Mouse (Mus musculus) heart, embryonic 12.5 days (tissue): ENCODE measurements at regions not wholly inside any gene's neighbourhood (a gene's known extent, or its start where the extent isn't known, plus 50 kb on each side); places are given as distances from the start of the nearest gene placed in this dataset.
"Not testable (repeated sequence)": the region's sequence is repeated elsewhere in the genome, so short reads cannot be mapped to it uniquely, and the experiment has no call there.

Source experiments
- ATAC-seq: fragments of 200-750 bp; cut with Nextera tagmentation; 2 replicates; pipeline ENCODE4 v1.8.0; 2017; ENCODE audit warnings: moderate TSS enrichment, moderate library complexity; ENCODE audit not compliant: insufficient number of reproducible peaks, low FRiP score
- H3K27ac ChIP-seq: fragments of 300-500 bp; sonication (generic); 2 replicates; pipeline ENCODE4 v1.5.1; 2016; ENCODE audit warnings: mild to moderate bottlenecking, moderate library complexity; ENCODE audit not compliant: poor library complexity, severe bottlenecking
- H3K27me3 ChIP-seq: fragments of 300-500 bp; sonication (generic); replicated peaks from 2 replicates; pipeline ENCODE4 v1.6.1; 2016; ENCODE audit warnings: mild to moderate bottlenecking, moderate library complexity
- H3K36me3 ChIP-seq: fragments of 300-500 bp; sonication (generic); 2 replicates; pipeline ENCODE4 v1.6.1; 2016; ENCODE audit warnings: mild to moderate bottlenecking, moderate library complexity
- H3K4me1 ChIP-seq: fragments of 300-500 bp; sonication (generic); replicated peaks from 2 replicates; pipeline ENCODE4 v1.6.1; 2016; ENCODE audit warnings: mild to moderate bottlenecking
- H3K4me2 ChIP-seq: fragments of 300-500 bp; sonication (generic); 2 replicates; pipeline ENCODE4 v1.6.1; 2016; ENCODE audit warnings: mild to moderate bottlenecking, moderate library complexity
- H3K4me3 ChIP-seq: fragments of 300-500 bp; sonication (generic); 2 replicates; pipeline ENCODE4 v1.5.1; 2016; ENCODE audit warnings: mild to moderate bottlenecking
- H3K9ac ChIP-seq: fragments of 300-500 bp; sonication (generic); 2 replicates; pipeline ENCODE4 v1.6.1; 2016; ENCODE audit warnings: mild to moderate bottlenecking, moderate library complexity
- H3K9me3 ChIP-seq: fragments of 300-500 bp; sonication (generic); replicated peaks from 2 replicates; pipeline ENCODE4 v1.6.1; 2016; ENCODE audit warnings: mild to moderate bottlenecking, moderate library complexity
- WGBS: fragments of 180-500 bp; shearing (Covaris S2); methylation state at CpG from one replicate; pipeline ENCODE4 v1.1.7; 2016; 5-methylcytosine and 5-hydroxymethylcytosine counted together

DNA sequence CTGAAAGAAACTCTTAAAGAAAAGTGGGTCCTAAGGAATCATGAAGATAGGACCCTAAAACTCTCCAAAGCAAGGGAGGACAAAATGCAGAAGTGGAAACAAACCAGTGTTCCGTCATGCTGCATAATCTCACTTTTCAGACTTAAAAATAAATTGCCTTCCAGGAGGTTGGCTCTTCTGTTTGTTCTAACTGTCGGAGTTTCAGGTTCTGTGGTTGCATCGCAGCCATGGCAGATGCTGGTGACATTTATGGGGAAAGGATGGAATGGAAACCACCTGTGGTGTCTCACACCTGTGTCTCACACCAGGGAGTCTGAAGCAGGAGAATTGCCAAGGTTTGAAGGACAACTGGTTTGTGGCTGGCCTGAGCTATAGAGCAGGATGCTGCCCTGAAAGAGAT, 50.9 kb upstream of the Hivep1 start:
- no peaks in the 10 kb centered on the region for H3K36me3 ChIP-seq
- no peak overlapping the region for H3K4me2 ChIP-seq
- ATAC-seq = no peak
- H3K27ac ChIP-seq = no peak overlapping the region
- H3K4me3 ChIP-seq = no peak overlapping the region
- no peaks in the 10 kb centered on the region for H3K27me3 ChIP-seq
- 63% methylated on average over 3 of the region's 3 CpGs for WGBS
- H3K9ac ChIP-seq = no peak overlapping the region
- no peaks in the 10 kb centered on the region for H3K9me3 ChIP-seq
- H3K4me1 ChIP-seq = no peaks in the 10 kb centered on the region

- Histone ChIP-seq H3K9me3 (no peaks in the 10 kb centered on the region), H3K9ac (no peak overlapping the region), H3K4me1 (no peaks in the 10 kb centered on the region), H3K27ac (no peak overlapping the region), H3K4me2 (peak overlapping the region; percentile 2), H3K27me3 (no peaks in the 10 kb centered on the region), H3K4me3 (no peak overlapping the region), H3K36me3 (no peaks in the 10 kb centered on the region)
- 42% methylated on average over 9 of the region's 9 CpGs for WGBS
- no peak for ATAC-seq
These were observed 53.9 kb upstream of the Hivep1 start for GRCm38 (mm10) chr13:41997883-41998282.

- Histone ChIP-seq H3K27ac (no peak overlapping the region), H3K27me3 (no peaks in the 10 kb centered on the region), H3K9me3 (no peaks in the 10 kb centered on the region), H3K4me2 (no peak overlapping the region), H3K4me1 (no peaks in the 10 kb centered on the region), H3K9ac (no peak overlapping the region), H3K4me3 (no peak overlapping the region), H3K36me3 (no peaks in the 10 kb centered on the region)
- no peak for ATAC-seq
- 50% methylated on average over 3 of the region's 3 CpGs for WGBS
These were observed 57.7 kb upstream of the Hivep1 start for GRCm38 (mm10) chr13:41994126-41994525.

- H3K9ac ChIP-seq = no peak overlapping the region
- H3K9me3 ChIP-seq = no peaks in the 10 kb centered on the region; the same call in 1 of the 2 replicates
- no peak overlapping the region for H3K4me3 ChIP-seq
- no peaks in the 10 kb centered on the region for H3K4me1 ChIP-seq
- H3K27me3 ChIP-seq = no peaks in the 10 kb centered on the region
- no peaks in the 10 kb centered on the region for H3K36me3 ChIP-seq
- WGBS = 68% methylated on average over 3 of the region's 3 CpGs
- no peak overlapping the region for H3K27ac ChIP-seq
- H3K4me2 ChIP-seq = no peak overlapping the region
- no peak for ATAC-seq
These were observed 75.9 kb upstream of the Hivep1 start for GRCm38 (mm10) chr13:41975918-41976317.

GRCm38 (mm10) chr13:41962915-41963314, 88.9 kb upstream of the Hivep1 start:
- no peaks in the 10 kb centered on the region for H3K9me3 ChIP-seq
- no peaks in the 10 kb centered on the region for H3K4me1 ChIP-seq
- no peak overlapping the region for H3K9ac ChIP-seq
- ATAC-seq = no peak
- no peak overlapping the region for H3K27ac ChIP-seq
- 70% methylated on average over 3 of the region's 3 CpGs for WGBS
- no peak overlapping the region for H3K4me3 ChIP-seq
- no peaks in the 10 kb centered on the region for H3K36me3 ChIP-seq
- H3K4me2 ChIP-seq = no peak overlapping the region
- no peaks in the 10 kb centered on the region for H3K27me3 ChIP-seq

- H3K27me3 ChIP-seq, H3K36me3 ChIP-seq, H3K4me2 ChIP-seq, H3K9ac ChIP-seq, H3K9me3 ChIP-seq, H3K4me1 ChIP-seq, H3K27ac ChIP-seq, H3K4me3 ChIP-seq, ATAC-seq: not testable (repeated sequence)
- WGBS = 74% methylated on average over 3 of the region's 3 CpGs
These were observed 90.9 kb upstream of the Hivep1 start for GRCm38 (mm10) chr13:41960960-41961359.

- Histone ChIP-seq H3K4me2 (no peak overlapping the region), H3K4me1 (no peaks in the 10 kb centered on the region), H3K27ac (no peak overlapping the region), H3K36me3 (no peaks in the 10 kb centered on the region), H3K9me3 (no peaks in the 10 kb centered on the region), H3K4me3 (no peak overlapping the region), H3K27me3 (no peaks in the 10 kb centered on the region), H3K9ac (no peak overlapping the region)
- 62% methylated on average over 4 of the region's 4 CpGs for WGBS
- no peak for ATAC-seq
These were observed 93.9 kb upstream of the Hivep1 start for GRCm38 (mm10) chr13:41957932-41958331.

DNA sequence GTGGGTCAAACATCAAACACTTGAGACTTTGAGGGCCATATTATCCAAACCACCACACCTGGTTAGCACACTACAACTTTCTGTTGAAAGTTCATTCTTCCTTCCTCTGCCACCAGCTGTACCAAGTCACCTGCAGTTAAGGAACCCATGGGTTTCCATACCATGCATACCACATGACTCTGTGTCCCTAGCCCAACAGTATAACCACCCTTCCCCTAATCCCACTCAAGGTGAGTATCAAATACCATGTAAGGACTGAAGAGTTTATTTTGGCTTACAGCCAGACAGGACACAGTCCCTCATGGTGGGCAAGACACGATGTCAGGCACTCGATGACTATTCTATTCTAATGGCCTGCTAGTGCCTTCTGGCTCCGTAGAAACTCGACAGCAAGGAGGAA, 95.9 kb upstream of the Hivep1 start:
- 77% methylated on average over 4 of the region's 4 CpGs for WGBS
- ATAC-seq = no peak
- H3K27ac ChIP-seq = no peak overlapping the region

DNA sequence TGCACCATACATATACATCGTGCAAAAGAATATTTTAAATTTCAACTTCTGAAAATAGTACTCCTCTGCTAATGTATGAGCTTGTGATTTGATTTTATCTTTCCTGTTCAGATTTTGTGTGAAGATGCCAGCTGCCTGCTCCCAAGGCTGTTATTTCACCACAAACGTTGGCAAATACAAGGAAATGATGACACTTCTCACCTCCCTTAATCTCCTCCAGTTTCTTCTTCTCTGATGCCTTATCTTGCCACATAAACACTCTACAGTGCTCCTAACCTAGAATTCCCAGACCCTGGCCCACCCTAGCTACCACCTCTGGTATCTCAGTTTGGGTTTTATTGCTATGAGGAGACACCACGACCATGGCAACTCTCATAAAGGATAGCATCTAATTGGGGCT, 96.6 kb upstream of the Hivep1 start:
- H3K4me1 ChIP-seq = no peaks in the 10 kb centered on the region
- H3K9me3 ChIP-seq = no peaks in the 10 kb centered on the region
- no peak overlapping the region for H3K27ac ChIP-seq
- no peaks in the 10 kb centered on the region for H3K36me3 ChIP-seq
- H3K4me3 ChIP-seq = no peak overlapping the region
- no peak overlapping the region for H3K9ac ChIP-seq
- no peaks in the 10 kb centered on the region for H3K27me3 ChIP-seq
- no peak overlapping the region for H3K4me2 ChIP-seq
- no peak for ATAC-seq
- 67% methylated on average over 3 of the region's 3 CpGs for WGBS

More for the DNA sequence above, 95.9 kb upstream of the Hivep1 start:
- no peak overlapping the region for H3K9ac ChIP-seq
- H3K4me1 ChIP-seq = no peaks in the 10 kb centered on the region
- no peaks in the 10 kb centered on the region for H3K9me3 ChIP-seq
- H3K27me3 ChIP-seq = no peaks in the 10 kb centered on the region
- no peak overlapping the region for H3K4me3 ChIP-seq
- H3K4me2 ChIP-seq = no peak overlapping the region
- H3K36me3 ChIP-seq = no peaks in the 10 kb centered on the region

DNA sequence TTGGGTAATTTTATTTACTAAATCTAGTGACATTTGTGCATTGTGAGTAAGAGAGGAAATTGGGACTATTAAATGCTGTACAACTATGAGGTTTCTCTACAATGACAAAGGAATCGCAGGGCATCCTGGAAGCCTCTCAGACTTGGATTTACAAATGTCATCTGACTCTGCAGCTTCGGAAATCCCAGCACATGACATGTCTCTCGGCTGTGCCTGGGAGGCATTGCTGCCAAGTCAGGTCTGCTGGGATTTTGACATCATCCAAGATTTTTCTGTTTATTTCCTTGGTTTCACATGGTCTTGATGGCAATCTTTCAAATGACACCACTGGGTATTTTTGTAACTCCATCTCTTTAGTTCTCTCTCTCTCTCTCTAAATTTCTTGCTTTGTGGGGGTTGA, 99.4 kb upstream of the Hivep1 start:
- Histone ChIP-seq H3K4me1 (no peaks in the 10 kb centered on the region), H3K27me3 (no peaks in the 10 kb centered on the region), H3K4me2 (no peak overlapping the region), H3K27ac (no peak overlapping the region), H3K4me3 (no peak overlapping the region), H3K36me3 (no peaks in the 10 kb centered on the region), H3K9ac (no peak overlapping the region), H3K9me3 (no peaks in the 10 kb centered on the region)
- 65% methylated on average over 3 of the region's 3 CpGs for WGBS
- no peak for ATAC-seq

- no peak overlapping the region for H3K27ac ChIP-seq
- no peaks in the 10 kb centered on the region for H3K27me3 ChIP-seq
- no peaks in the 10 kb centered on the region for H3K9me3 ChIP-seq
- 80% methylated on average over 3 of the region's 3 CpGs for WGBS
- H3K4me1 ChIP-seq = no peaks in the 10 kb centered on the region
- no peak overlapping the region for H3K4me3 ChIP-seq
- no peak for ATAC-seq
- H3K9ac ChIP-seq = no peak overlapping the region
- H3K36me3 ChIP-seq = no peaks in the 10 kb centered on the region
- H3K4me2 ChIP-seq = no peak overlapping the region
These were observed 100.8 kb upstream of the Adtrp start for GRCm38 (mm10) chr13:41948241-41948640.

DNA sequence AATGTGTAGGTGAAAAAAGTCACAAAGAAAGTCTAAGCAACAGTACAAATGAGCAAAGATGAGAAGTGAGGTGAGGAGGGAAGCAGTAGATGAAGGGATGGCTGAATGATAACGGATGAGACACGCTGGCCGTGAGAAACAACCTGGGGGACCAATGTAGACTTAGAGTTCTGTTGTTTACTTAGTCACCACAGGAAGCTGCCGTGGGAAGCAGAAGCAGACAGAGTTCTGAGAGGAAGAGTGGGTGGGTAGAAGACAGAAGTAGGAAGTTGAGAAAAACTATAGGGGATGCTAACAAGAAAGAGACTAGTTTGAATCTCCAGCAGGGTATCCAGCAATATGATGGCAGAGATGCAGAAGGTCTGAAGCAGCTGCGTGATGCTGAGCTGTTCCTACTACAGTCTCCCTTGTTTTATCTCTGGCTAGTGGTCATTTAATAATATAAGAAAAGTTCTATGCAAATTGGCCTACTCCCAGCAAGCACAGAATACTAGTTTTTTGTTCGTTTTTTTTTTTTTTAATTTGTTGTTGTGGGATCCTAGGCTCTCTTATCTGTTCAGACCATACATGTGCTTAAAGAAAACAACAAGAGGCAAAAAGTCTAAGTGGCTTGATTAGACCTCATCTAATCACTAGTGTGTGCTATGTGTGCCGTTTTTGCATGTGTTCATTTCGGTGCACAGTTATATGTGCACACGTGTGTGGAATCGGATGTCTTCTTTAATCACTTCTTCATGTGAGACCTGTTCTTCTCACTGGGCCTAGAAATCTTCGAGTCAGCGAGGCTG, 85.0 kb upstream of the Adtrp start:
- Histone ChIP-seq H3K4me2 (no peak overlapping the region), H3K4me1 (no peaks in the 10 kb centered on the region)
- WGBS = 63% methylated on average over 12 of the region's 12 CpGs

More for the DNA sequence above, 85.0 kb upstream of the Adtrp start:
- no peaks in the 10 kb centered on the region for H3K27me3 ChIP-seq
- H3K9me3 ChIP-seq = no peaks in the 10 kb centered on the region
- no peak for ATAC-seq
- H3K9ac ChIP-seq = no peak overlapping the region
- no peak overlapping the region for H3K4me3 ChIP-seq
- no peaks in the 10 kb centered on the region for H3K36me3 ChIP-seq
- no peak overlapping the region for H3K27ac ChIP-seq
